Mouse (Mus musculus) spleen, adult 2 months (tissue): ENCODE measurements around the gene Bend3. TPM values are rescaled to one million over a fixed set of nuclear protein-coding genes. Genes with fewer than 3 reads are reported as not detected.

Experiments
- DNase-seq, 2 experiments: peaks; one replicate each; pipeline versions ENCODE4 v3.0.0 to v3.0.0-alpha.2; 2012 to 2021; ENCODE audit warnings: low spot score in 2 of 2, low read depth in 1 of 2
- H3K27ac ChIP-seq: fragments of 200-500 bp; 2 replicates; pipeline ENCODE4 v1.5.1; 2012; ENCODE audit warnings: low read length, inconsistent platforms; ENCODE audit not compliant: insufficient read depth
- H3K27me3 ChIP-seq: fragments of 200-500 bp; 2 replicates; pipeline ENCODE4 v1.6.1; 2012; ENCODE audit warnings: mild to moderate bottlenecking, moderate library complexity, low read length, inconsistent platforms; ENCODE audit not compliant: control insufficient read depth, insufficient read depth
- H3K36me3 ChIP-seq: fragments of 200-500 bp; 2 replicates; pipeline ENCODE4 v1.6.1; 2012; ENCODE audit warnings: mild to moderate bottlenecking, low read length, inconsistent platforms; ENCODE audit not compliant: control insufficient read depth, insufficient read depth
- H3K4me1 ChIP-seq: fragments of 200-500 bp; 2 replicates; pipeline ENCODE4 v1.6.1; 2011; ENCODE audit warnings: inconsistent platforms; ENCODE audit not compliant: control insufficient read depth, insufficient read depth, insufficient read length
- H3K4me3 ChIP-seq: fragments of 200-500 bp; 2 replicates; pipeline ENCODE4 v1.5.1; 2011; ENCODE audit warnings: mild to moderate bottlenecking, inconsistent platforms; ENCODE audit not compliant: insufficient read depth, insufficient read length; ENCODE audit errors: extremely low read depth
- CTCF ChIP-seq: fragments of 200-500 bp; IDR thresholded peaks from 2 replicates; pipeline ENCODE4 v1.5.1; 2011; ENCODE audit warnings: mild to moderate bottlenecking, inconsistent platforms; ENCODE audit not compliant: insufficient read depth, insufficient read length, insufficient replicate concordance; ENCODE audit errors: extremely low read depth
- POLR2A ChIP-seq: fragments of 200-500 bp; IDR thresholded peaks from 2 replicates; pipeline ENCODE4 v1.6.1; 2011; ENCODE audit warnings: low read depth, low read length, inconsistent platforms
- WGBS: fragments of 180-500 bp; shearing (Covaris S2); methylation state at CpG from one replicate; pipeline ENCODE4 v1.1.7; 2018; 5-methylcytosine and 5-hydroxymethylcytosine counted together
- polyA plus RNA-seq: library from polyadenylated mRNA; depleted of rRNA; stranded (reverse); fragments of >200 nt; gene quantifications from 2 replicates; pipeline ENCODE4 v1.2.3, GENCODE M21; 2012

Gene Bend3
- polyA plus RNA-seq, 1 experiment, result 2.1 TPM

- WGBS, result 84% methylated on average over 15 of the region's 15 CpGs
- TF ChIP-seq CTCF (no peak), POLR2A (no peak)
- H3K4me1 ChIP-seq, result no peaks in the 10 kb centered on the region
- DNase-seq, result no peak
- H3K4me3 ChIP-seq, result no peak overlapping the region
- H3K27ac ChIP-seq, result no peak overlapping the region
- no peaks in the 10 kb centered on the region for H3K36me3 ChIP-seq
- no peaks in the 10 kb centered on the region for H3K27me3 ChIP-seq
Measured at GRCm38 (mm10) chr10:43440981-43441740, 37.5 kb upstream of the Bend3 start.

GRCm38 (mm10) chr10:43448656-43449055, 30.0 kb upstream of the Bend3 start:
- 88% methylated on average over 3 of the region's 3 CpGs for WGBS
- H3K27me3 ChIP-seq, result no peaks in the 10 kb centered on the region
- no peak overlapping the region for H3K4me3 ChIP-seq
- no peak overlapping the region for H3K27ac ChIP-seq
- H3K4me1 ChIP-seq, result no peaks in the 10 kb centered on the region; the same call in 1 of the 2 replicates
- H3K36me3 ChIP-seq, result no peaks in the 10 kb centered on the region
- TF ChIP-seq POLR2A (no peak), CTCF (no peak)
- DNase-seq, result no peak

GRCm38 (mm10) chr10:43451848-43452662, 26.6 kb upstream of the Bend3 start:
- Histone ChIP-seq H3K27ac (no peak overlapping the region), H3K4me3 (peak overlapping the region; percentile 42), H3K27me3 (no peaks in the 10 kb centered on the region), H3K4me1 (no peaks in the 10 kb centered on the region; the same call in 1 of the 2 replicates), H3K36me3 (no peaks in the 10 kb centered on the region)
- 14% methylated on average over 16 of the region's 16 CpGs for WGBS
- DNase-seq, result peak; percentile 31 to 62
- no peak for TF ChIP-seq POLR2A
- TF ChIP-seq CTCF, result peak; percentile 33; the same call in 1 of the 2 replicates

- no peaks in the 10 kb centered on the region; the same call in 1 of the 2 replicates for H3K4me1 ChIP-seq
- no peak overlapping the region for H3K27ac ChIP-seq
- no peak for DNase-seq
- 20% methylated on average over 5 of the region's 5 CpGs for WGBS
- no peaks in the 10 kb centered on the region for H3K36me3 ChIP-seq
- TF ChIP-seq CTCF (no peak), POLR2A (no peak)
- H3K27me3 ChIP-seq, result no peaks in the 10 kb centered on the region
- peak overlapping the region; percentile 42; the same call in 1 of the 2 replicates for H3K4me3 ChIP-seq
Measured at GRCm38 (mm10) chr10:43452663-43452996, 26.0 kb upstream of the Bend3 start.

- H3K36me3 ChIP-seq, result no peaks in the 10 kb centered on the region
- WGBS, result 88% methylated on average over 1 of the region's 1 CpGs
- H3K27ac ChIP-seq, result no peak overlapping the region
- no peak for TF ChIP-seq POLR2A
- TF ChIP-seq CTCF, result no peak
- H3K4me1 ChIP-seq, result no peaks in the 10 kb centered on the region; the same call in 1 of the 2 replicates
- H3K27me3 ChIP-seq, result no peaks in the 10 kb centered on the region
- H3K4me3 ChIP-seq, result no peak overlapping the region
- no peak for DNase-seq
Measured at GRCm38 (mm10) chr10:43454219-43454618, 24.4 kb upstream of the Bend3 start.

GRCm38 (mm10) chr10:43454671-43455070, 24.0 kb upstream of the Bend3 start:
- TF ChIP-seq CTCF (no peak), POLR2A (no peak)
- 94% methylated on average over 3 of the region's 3 CpGs for WGBS
- H3K36me3 ChIP-seq, result no peaks in the 10 kb centered on the region
- DNase-seq, result no peak
- H3K4me1 ChIP-seq, result no peaks in the 10 kb centered on the region; the same call in 1 of the 2 replicates
- H3K27ac ChIP-seq, result no peak overlapping the region
- no peak overlapping the region for H3K4me3 ChIP-seq
- no peaks in the 10 kb centered on the region for H3K27me3 ChIP-seq
